Mouse (Mus musculus) heart, postnatal 0 days (tissue): ENCODE measurements around the gene Lrp8. TPM values are rescaled to one million over a fixed set of nuclear protein-coding genes. Genes with fewer than 3 reads are reported as not detected.

ENCODE experiments used
- ATAC-seq: fragments of 200-750 bp; cut with Nextera tagmentation; 2 replicates; pipeline ENCODE4 v1.8.0; 2017; ENCODE audit warnings: low read depth, moderate number of reproducible peaks, moderate library complexity; ENCODE audit not compliant: insufficient read depth
- DNase-seq: peaks from one replicate; pipeline ENCODE4 v3.0.0-alpha.2; 2016; ENCODE audit warnings: low spot score
- H3K27ac ChIP-seq: fragments of 300-500 bp; sonication (generic); 2 replicates; pipeline ENCODE4 v1.5.1; 2014; ENCODE audit warnings: low read depth, mild to moderate bottlenecking
- H3K27me3 ChIP-seq: fragments of 300-500 bp; sonication (generic); 2 replicates; pipeline ENCODE4 v1.6.1; 2014; ENCODE audit warnings: low read length, mixed read lengths; ENCODE audit not compliant: control insufficient read depth, insufficient read depth
- H3K36me3 ChIP-seq: fragments of 300-500 bp; sonication (generic); replicated peaks from 2 replicates; pipeline ENCODE4 v1.6.1; 2014; ENCODE audit warnings: low read length, mixed read lengths; ENCODE audit not compliant: control insufficient read depth, insufficient read depth
- H3K4me1 ChIP-seq: fragments of 300-500 bp; sonication (generic); 2 replicates; pipeline ENCODE4 v1.6.1; 2014; ENCODE audit warnings: antibody characterized with exemption; ENCODE audit not compliant: control insufficient read depth, insufficient read depth
- H3K4me2 ChIP-seq: fragments of 300-500 bp; sonication (generic); 2 replicates; pipeline ENCODE4 v1.6.1; 2014; ENCODE audit warnings: low read depth, mild to moderate bottlenecking, low read length, moderate library complexity
- H3K4me3 ChIP-seq: fragments of 300-500 bp; sonication (generic); 2 replicates; pipeline ENCODE4 v1.5.1; 2014; ENCODE audit warnings: low read depth, low read length
- H3K9ac ChIP-seq: fragments of 300-500 bp; sonication (generic); replicated peaks from 2 replicates; pipeline ENCODE4 v1.6.1; 2014; ENCODE audit warnings: low read depth, low read length, mixed read lengths
- H3K9me3 ChIP-seq: fragments of 300-500 bp; sonication (generic); replicated peaks from 2 replicates; pipeline ENCODE4 v1.6.1; 2016; ENCODE audit warnings: low read length; ENCODE audit not compliant: control insufficient read depth
- CTCF ChIP-seq: IDR thresholded peaks from 2 replicates; pipeline ENCODE4 v1.5.1; 2016; ENCODE audit warnings: antibody characterized with exemption, control low read depth, low read depth
- EP300 ChIP-seq: IDR thresholded peaks from 2 replicates; pipeline ENCODE4 v1.6.1; 2016; ENCODE audit warnings: antibody characterized with exemption, low read depth
- WGBS: fragments of 180-500 bp; shearing (Covaris S2); extraction: QIAGEN DNeasy Blood & Tissue Kit; methylation state at CpG from one replicate; pipeline ENCODE4 v1.1.7; 2014; 5-methylcytosine and 5-hydroxymethylcytosine counted together
- polyA plus RNA-seq: library from polyadenylated mRNA; unstranded; fragments of >200 nt; fragmentation: Nextera tagmentation; extraction: Ambion mirVana; gene quantifications from 2 replicates; pipeline ENCODE4 v1.2.1, GENCODE M21; 2015
- total RNA-seq: library from RNA; depleted of rRNA; stranded (reverse); fragments of >200 nt; gene quantifications from 2 replicates; pipeline ENCODE4 v1.2.3, GENCODE M21; 2014; ENCODE audit warnings: low replicate concordance

The Lrp8 gene
- total and polyA plus RNA-seq, 2 experiments from 2014 or later = 0.57 TPM; not detected in 1

GRCm38 (mm10) chr4:107829675-107830074 is 27.6 kb downstream of the Lrp8 start:
- Histone ChIP-seq H3K36me3 (no peaks in the 10 kb centered on the region), H3K27ac (no peak overlapping the region), H3K9me3 (no peaks in the 10 kb centered on the region), H3K9ac (no peak overlapping the region), H3K4me2 (no peak overlapping the region), H3K4me3 (no peak overlapping the region), H3K27me3 (0 out of 2 replicates have a peak, but pooled peaks cover 5% of the 10 kb centered on the region), H3K4me1 (no peaks in the 10 kb centered on the region)
- ATAC-seq = no peak
- WGBS = 58% methylated on average over 2 of the region's 2 CpGs
- TF ChIP-seq CTCF = no peak
- no peak for TF ChIP-seq EP300
- DNase-seq = no peak

GRCm38 (mm10) chr4:107830189-107830588 is 28.1 kb downstream of the Lrp8 start:
- TF ChIP-seq CTCF (no peak), EP300 (no peak)
- H3K4me1 ChIP-seq = no peaks in the 10 kb centered on the region
- WGBS = 60% methylated on average over 10 of the region's 10 CpGs

GRCm38 (mm10) chr4:107830821-107831221 is 28.8 kb downstream of the Lrp8 start:
- no peaks in the 10 kb centered on the region for H3K9me3 ChIP-seq
- ATAC-seq (no peak), DNase-seq (no peak)
- H3K9ac ChIP-seq = no peak overlapping the region
- H3K27ac ChIP-seq = no peak overlapping the region
- no peaks in the 10 kb centered on the region for H3K36me3 ChIP-seq
- H3K4me1 ChIP-seq = no peaks in the 10 kb centered on the region
- WGBS = 75% methylated on average over 7 of the region's 7 CpGs
- no peak overlapping the region for H3K4me3 ChIP-seq
- no peak overlapping the region for H3K4me2 ChIP-seq
- TF ChIP-seq EP300 = no peak
- TF ChIP-seq CTCF = no peak
- H3K27me3 ChIP-seq = 0 out of 2 replicates have a peak, but pooled peaks cover 5% of the 10 kb centered on the region

More at GRCm38 (mm10) chr4:107830189-107830588, 28.1 kb downstream of the Lrp8 start:
- Histone ChIP-seq H3K27me3 (0 out of 2 replicates have a peak, but pooled peaks cover 5% of the 10 kb centered on the region), H3K27ac (no peak overlapping the region), H3K36me3 (no peaks in the 10 kb centered on the region), H3K4me3 (no peak overlapping the region), H3K9me3 (no peaks in the 10 kb centered on the region), H3K4me2 (no peak overlapping the region), H3K9ac (no peak overlapping the region)
- no peak for DNase-seq
- no peak for ATAC-seq

GRCm38 (mm10) chr4:107831678-107832077 is 29.6 kb downstream of the Lrp8 start:
- no peaks in the 10 kb centered on the region for H3K36me3 ChIP-seq
- H3K9ac ChIP-seq = no peak overlapping the region
- H3K4me1 ChIP-seq = no peaks in the 10 kb centered on the region
- ATAC-seq (no peak), DNase-seq (no peak)
- whole genome bisulfite sequencing = 88% methylated on average over 6 of the region's 6 CpGs
- H3K4me2 ChIP-seq = no peak overlapping the region
- no peaks in the 10 kb centered on the region for H3K9me3 ChIP-seq
- TF ChIP-seq EP300 (no peak), CTCF (no peak)
- 0 out of 2 replicates have a peak, but pooled peaks cover 5% of the 10 kb centered on the region for H3K27me3 ChIP-seq
- no peak overlapping the region for H3K27ac ChIP-seq
- no peak overlapping the region for H3K4me3 ChIP-seq

GRCm38 (mm10) chr4:107833525-107833924 is 31.5 kb downstream of the Lrp8 start:
- 0 out of 2 replicates have a peak, but pooled peaks cover 5% of the 10 kb centered on the region for H3K27me3 ChIP-seq
- ATAC-seq = no peak
- no peak overlapping the region for H3K9ac ChIP-seq
- H3K4me1 ChIP-seq = no peaks in the 10 kb centered on the region
- H3K4me3 ChIP-seq = no peak overlapping the region
- no peak overlapping the region for H3K27ac ChIP-seq
- WGBS = 76% methylated on average over 5 of the region's 5 CpGs
- no peaks in the 10 kb centered on the region for H3K9me3 ChIP-seq
- no peaks in the 10 kb centered on the region for H3K36me3 ChIP-seq
- TF ChIP-seq EP300 = no peak
- no peak for TF ChIP-seq CTCF
- no peak overlapping the region for H3K4me2 ChIP-seq
- DNase-seq = no peak
